Mouse (Mus musculus) limb, embryonic 13.5 days (tissue): Measurements from ENCODE around the gene Rgcc. TPM values are rescaled to one million over a fixed set of nuclear protein-coding genes. Genes with fewer than 3 reads are reported as not detected.

Source experiments
- ATAC-seq: fragments of 200-750 bp; cut with Nextera tagmentation; 2 replicates; pipeline ENCODE4 v1.8.0; 2017; ENCODE audit warnings: low read depth, moderate number of reproducible peaks, moderate TSS enrichment; ENCODE audit not compliant: low FRiP score
- H3K27ac ChIP-seq: fragments of 300-500 bp; sonication (generic); 2 replicates; pipeline ENCODE4 v1.5.1; 2015; ENCODE audit warnings: inconsistent platforms, mild to moderate bottlenecking, moderate library complexity
- H3K27me3 ChIP-seq: fragments of 300-500 bp; sonication (generic); 2 replicates; pipeline ENCODE4 v1.6.1; 2015; ENCODE audit warnings: mild to moderate bottlenecking, inconsistent platforms
- H3K36me3 ChIP-seq: fragments of 300-500 bp; sonication (generic); 2 replicates; pipeline ENCODE4 v1.6.1; 2015; ENCODE audit warnings: inconsistent platforms, mild to moderate bottlenecking, moderate library complexity
- H3K4me1 ChIP-seq: fragments of 300-500 bp; sonication (generic); 2 replicates; pipeline ENCODE4 v1.6.1; 2015; ENCODE audit warnings: inconsistent platforms
- H3K4me2 ChIP-seq: fragments of 300-500 bp; sonication (generic); replicated peaks from 2 replicates; pipeline ENCODE4 v1.6.1; 2015; ENCODE audit warnings: inconsistent platforms, mild to moderate bottlenecking, moderate library complexity
- H3K4me3 ChIP-seq: fragments of 300-500 bp; sonication (generic); 2 replicates; pipeline ENCODE4 v1.5.1; 2015; ENCODE audit warnings: moderate library complexity, mild to moderate bottlenecking, inconsistent platforms
- H3K9ac ChIP-seq: fragments of 300-500 bp; sonication (generic); 2 replicates; pipeline ENCODE4 v1.6.1; 2015; ENCODE audit warnings: mild to moderate bottlenecking, inconsistent platforms
- H3K9me3 ChIP-seq: fragments of 300-500 bp; sonication (generic); 2 replicates; pipeline ENCODE4 v1.6.1; 2016; ENCODE audit warnings: inconsistent platforms
- WGBS: fragments of 180-500 bp; shearing (Covaris S2); methylation state at CpG from one replicate; pipeline ENCODE4 v1.1.7; 2015; 5-methylcytosine and 5-hydroxymethylcytosine counted together
- polyA plus RNA-seq: library from polyadenylated mRNA; unstranded; fragments of >200 nt; fragmentation: Nextera tagmentation; extraction: Ambion mirVana; gene quantifications from 2 replicates; pipeline ENCODE4 v1.2.1, GENCODE M21; 2015

Gene Rgcc
- polyA plus RNA-seq, 1 experiment from 2014 or later = 58.6 TPM

DNA sequence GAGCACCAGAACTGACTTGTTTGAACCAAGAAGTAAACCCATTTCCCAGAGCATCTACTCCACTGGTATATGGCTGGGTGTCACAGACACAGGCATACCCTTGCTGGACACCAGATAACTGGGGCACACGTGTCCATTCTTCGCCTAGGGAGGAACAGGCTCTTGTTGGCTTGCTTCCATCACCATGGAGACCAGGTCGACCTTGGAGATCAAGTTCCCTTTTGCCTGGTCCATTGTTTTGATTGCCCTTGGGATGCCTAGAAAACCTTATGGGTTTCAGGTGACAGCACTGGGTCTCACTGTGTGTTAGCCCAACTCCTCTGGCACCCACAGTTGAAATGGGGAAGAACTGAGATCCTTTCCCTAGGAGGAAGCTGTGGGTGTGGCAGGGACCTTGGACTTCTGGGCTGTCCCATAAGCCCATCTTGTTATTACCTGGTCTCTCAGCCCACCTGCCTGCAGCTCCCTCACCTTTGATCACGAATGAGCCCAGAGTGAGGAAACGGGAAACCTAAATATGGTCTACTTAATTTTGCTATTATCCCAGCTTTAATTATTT lies 49.6 kb downstream of the Rgcc start:
- WGBS = 66% methylated on average over 5 of the region's 5 CpGs
- ATAC-seq = no peak

DNA sequence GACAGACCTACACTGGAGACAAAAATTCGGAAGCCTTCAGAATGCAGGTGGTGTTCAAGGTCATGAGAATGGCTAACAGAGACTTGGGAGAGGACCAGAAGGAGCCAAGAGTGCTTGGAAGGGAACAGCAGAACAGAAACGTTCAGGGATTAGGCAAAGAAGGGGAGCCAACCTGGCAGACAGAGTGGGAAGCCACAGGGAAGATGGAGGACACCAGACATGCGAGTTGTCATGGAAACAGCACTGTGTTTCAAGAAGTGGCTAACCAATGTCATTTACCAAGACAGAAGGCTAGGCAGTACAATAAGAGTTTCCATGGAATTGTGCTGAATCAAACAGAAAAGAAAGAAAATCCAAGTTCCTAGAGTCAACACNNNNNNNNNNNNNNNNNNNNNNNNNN lies 56.9 kb downstream of the Rgcc start:
- Histone ChIP-seq H3K27ac (no peak overlapping the region), H3K9me3 (no peaks in the 10 kb centered on the region), H3K36me3 (no peaks in the 10 kb centered on the region), H3K9ac (no peak overlapping the region), H3K27me3 (no peaks in the 10 kb centered on the region), H3K4me3 (no peak overlapping the region), H3K4me1 (peaks cover 34% of the 10 kb centered on the region), H3K4me2 (no peak overlapping the region)
- no peak for ATAC-seq
- 66% methylated on average over 3 of the region's 3 CpGs for WGBS

More for the DNA sequence above, 49.6 kb downstream of the Rgcc start:
- Histone ChIP-seq H3K27ac (no peak overlapping the region), H3K9me3 (no peaks in the 10 kb centered on the region), H3K4me2 (no peak overlapping the region), H3K4me1 (peaks cover 14% of the 10 kb centered on the region), H3K27me3 (no peaks in the 10 kb centered on the region), H3K9ac (no peak overlapping the region), H3K4me3 (no peak overlapping the region), H3K36me3 (no peaks in the 10 kb centered on the region)

DNA sequence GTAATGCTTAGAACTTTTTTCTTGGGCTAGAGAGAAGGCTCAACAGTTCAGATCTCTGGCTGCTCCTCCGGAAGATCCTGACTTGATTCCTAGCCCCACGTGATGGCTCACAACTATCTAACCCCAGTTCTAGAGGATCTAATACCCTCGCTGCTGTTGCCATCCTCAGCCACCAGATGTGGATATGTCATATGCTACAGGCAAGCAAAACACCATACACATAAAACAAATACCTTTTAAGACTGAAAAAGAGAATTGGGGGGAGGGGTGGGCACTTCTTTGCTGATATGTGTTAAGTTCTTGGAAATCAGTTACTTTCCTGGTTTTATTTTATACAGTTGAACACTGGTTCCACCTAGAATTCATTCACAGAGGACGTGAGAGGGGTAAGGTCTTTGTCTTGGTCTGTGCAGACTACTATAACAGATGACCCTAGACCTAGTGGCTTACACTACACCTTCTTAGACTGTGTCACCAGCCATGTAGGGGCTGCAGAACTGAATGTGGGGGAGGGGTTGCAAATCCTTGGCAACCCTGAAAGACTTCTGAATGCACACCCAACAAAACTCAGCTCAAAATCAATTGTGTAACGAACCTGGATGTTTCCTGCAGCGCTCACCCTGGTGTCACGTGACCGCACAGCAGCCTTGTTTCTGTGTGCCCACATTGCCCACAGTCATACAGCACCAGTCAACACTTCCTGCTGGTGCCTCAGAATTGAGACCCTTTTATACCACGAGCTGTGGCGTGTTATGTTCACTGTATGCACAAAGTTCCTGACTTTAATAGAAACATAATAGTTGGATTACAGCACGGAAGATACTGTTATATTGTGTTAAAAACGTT lies 58.2 kb downstream of the Rgcc start:
- Histone ChIP-seq H3K27ac (no peak overlapping the region), H3K4me3 (no peak overlapping the region), H3K9ac (no peak overlapping the region), H3K4me1 (peaks cover 25% of the 10 kb centered on the region), H3K4me2 (no peak overlapping the region), H3K36me3 (no peaks in the 10 kb centered on the region), H3K9me3 (no peaks in the 10 kb centered on the region), H3K27me3 (no peaks in the 10 kb centered on the region)
- WGBS = 80% methylated on average over 12 of the region's 12 CpGs
- ATAC-seq = no peak

DNA sequence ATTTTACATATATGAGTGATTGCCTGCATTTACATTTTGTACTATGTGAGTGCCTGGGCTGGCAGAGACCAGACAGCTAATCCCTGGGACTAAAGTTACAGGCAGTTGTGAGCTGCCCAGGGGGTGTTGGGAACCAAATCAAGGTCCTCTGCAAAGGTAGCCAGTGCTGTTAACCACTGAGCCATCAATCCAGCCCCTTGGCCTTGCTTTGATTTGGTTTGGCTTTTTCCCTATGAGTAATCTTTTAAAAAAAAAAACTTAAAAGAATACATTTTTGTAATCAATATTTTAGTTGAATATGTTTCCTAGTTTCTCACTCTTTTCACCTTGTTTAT lies 59.1 kb downstream of the Rgcc start:
- Histone ChIP-seq H3K9me3 (no peaks in the 10 kb centered on the region), H3K4me1 (peaks cover 20% of the 10 kb centered on the region; the same call in 1 of the 2 replicates), H3K36me3 (no peaks in the 10 kb centered on the region), H3K4me3 (no peak overlapping the region), H3K4me2 (no peak overlapping the region), H3K27ac (no peak overlapping the region), H3K9ac (no peak overlapping the region), H3K27me3 (no peaks in the 10 kb centered on the region)
- ATAC-seq = no peak

DNA sequence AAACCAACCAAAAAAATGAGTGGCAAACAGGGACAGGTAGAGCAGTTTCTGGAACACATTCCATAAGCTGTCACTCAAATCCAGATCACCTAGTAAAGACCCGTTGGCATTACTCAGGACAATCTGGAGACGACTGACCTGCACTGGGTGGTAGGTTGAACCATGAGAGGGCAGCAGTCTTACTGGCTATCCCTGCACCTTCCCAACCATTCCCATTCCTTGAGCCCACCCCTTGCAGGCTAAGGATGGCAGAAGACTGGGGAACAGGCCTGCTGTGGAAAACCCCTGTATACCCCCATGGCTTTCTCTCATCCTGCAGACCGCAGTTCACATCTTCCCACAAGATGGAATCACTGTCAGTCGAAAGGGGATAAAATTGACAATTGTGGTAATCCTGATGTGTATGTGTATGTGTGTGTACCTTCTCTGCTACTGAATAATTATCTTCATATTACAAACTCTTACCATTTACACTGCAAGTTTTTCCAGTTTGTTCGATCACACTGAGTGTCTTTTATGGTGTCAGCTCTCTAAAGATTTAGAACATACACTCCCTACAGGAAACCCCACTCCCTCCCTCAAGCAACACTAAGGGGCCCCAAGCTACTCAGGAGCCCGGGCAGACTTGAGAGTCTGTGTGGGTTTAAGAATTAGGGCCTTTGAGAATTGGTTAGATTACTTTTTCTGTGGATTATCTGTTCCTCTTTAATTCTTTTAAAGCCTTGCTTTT lies 59.6 kb downstream of the Rgcc start:
- Histone ChIP-seq H3K27me3 (no peaks in the 10 kb centered on the region), H3K4me1 (peaks cover 20% of the 10 kb centered on the region; the same call in 1 of the 2 replicates), H3K9ac (no peak overlapping the region), H3K36me3 (no peaks in the 10 kb centered on the region), H3K4me3 (no peak overlapping the region), H3K4me2 (no peak overlapping the region), H3K27ac (no peak overlapping the region), H3K9me3 (no peaks in the 10 kb centered on the region)
- no peak for ATAC-seq
- WGBS = 61% methylated on average over 6 of the region's 6 CpGs

DNA sequence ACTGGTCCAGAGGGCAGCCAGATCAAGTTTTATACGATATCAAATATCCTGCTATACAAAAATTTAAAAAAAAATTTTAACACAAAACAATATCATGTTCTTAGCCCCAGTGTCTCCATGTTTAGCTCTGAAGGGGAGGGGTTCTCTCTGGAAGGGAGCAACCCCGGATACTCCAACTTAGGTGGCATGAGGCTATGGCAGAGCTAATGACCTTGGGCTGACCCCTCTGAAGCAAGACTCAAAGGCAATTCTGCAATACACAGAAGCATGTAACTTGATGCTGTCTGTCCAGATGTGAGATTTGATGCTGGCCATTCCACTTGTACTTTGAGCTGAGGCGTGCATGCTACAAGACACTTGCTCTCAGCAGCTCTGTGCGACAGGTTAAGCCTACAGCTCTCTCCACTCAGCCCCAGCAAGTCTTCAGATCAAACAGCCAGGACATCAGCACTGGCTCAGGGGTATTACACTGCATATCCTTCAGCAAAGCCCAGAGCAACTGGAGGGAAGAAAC lies 60.3 kb downstream of the Rgcc start:
- Histone ChIP-seq H3K4me1 (peaks cover 20% of the 10 kb centered on the region; the same call in 1 of the 2 replicates), H3K9me3 (no peaks in the 10 kb centered on the region), H3K9ac (no peak overlapping the region), H3K4me3 (no peak overlapping the region), H3K27ac (no peak overlapping the region), H3K4me2 (no peak overlapping the region), H3K36me3 (no peaks in the 10 kb centered on the region), H3K27me3 (no peaks in the 10 kb centered on the region)
- no peak; the same call in 1 of the 2 replicates for ATAC-seq
- WGBS = 42% methylated on average over 4 of the region's 4 CpGs

DNA sequence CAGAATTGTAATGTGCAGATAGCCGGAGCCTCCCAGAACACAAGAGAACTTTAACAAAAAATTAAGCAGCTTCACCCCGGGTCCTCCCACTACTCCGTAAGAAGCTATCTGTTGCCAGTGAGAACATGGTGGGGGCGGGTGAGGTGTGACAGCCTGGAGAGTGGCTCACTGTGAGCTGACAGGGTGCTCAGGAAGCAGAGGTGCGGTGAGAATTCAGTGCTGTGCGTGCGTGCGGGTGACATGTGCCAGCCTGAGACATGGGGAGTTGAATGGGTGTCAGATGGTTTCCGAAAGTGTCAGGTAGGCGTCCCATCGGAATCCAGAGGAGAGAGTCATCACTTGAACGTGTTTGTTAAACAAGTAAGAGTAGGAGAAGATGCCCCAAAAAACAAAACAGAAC lies 62.0 kb downstream of the Rgcc start:
- Histone ChIP-seq H3K27me3 (no peaks in the 10 kb centered on the region), H3K4me1 (peaks cover 17% of the 10 kb centered on the region; the same call in 1 of the 2 replicates), H3K9me3 (no peaks in the 10 kb centered on the region), H3K36me3 (no peaks in the 10 kb centered on the region), H3K27ac (no peak overlapping the region), H3K4me3 (no peak overlapping the region), H3K4me2 (no peak overlapping the region), H3K9ac (no peak overlapping the region)
- 94% methylated on average over 12 of the region's 12 CpGs for WGBS
- ATAC-seq = no peak

Other genes with a start within 250 kb of the Rgcc start
- gene Zfp957, start 54.3 kb downstream of the Rgcc start, polyA plus RNA-seq = not detected in 2 replicates
- gene Naa16, start 89.1 kb upstream of the Rgcc start, polyA plus RNA-seq = 48.2 and 50.8 TPM in 2 replicates
- 10.3 and 10.4 TPM in 2 replicates for gene Mtrf1, start 96.1 kb upstream of the Rgcc start, polyA plus RNA-seq
- 12.3 and 15.2 TPM in 2 replicates for gene Kbtbd7, start 124.9 kb upstream of the Rgcc start, polyA plus RNA-seq
- gene Kbtbd6, start 150.2 kb upstream of the Rgcc start, polyA plus RNA-seq = 3.4 and 3.7 TPM in 2 replicates
- 9.2 and 9.9 TPM in 2 replicates for gene Elf1, start 179.5 kb upstream of the Rgcc start, polyA plus RNA-seq
- 48.5 and 49.5 TPM in 2 replicates for gene Wbp4, start 179.9 kb upstream of the Rgcc start, polyA plus RNA-seq